Mouse (Mus musculus) urinary bladder, postnatal 10 days (tissue): ENCODE data around the gene Zbtb3.
"Not testable (repeated sequence)": the region's sequence is repeated elsewhere in the genome, so short reads cannot be mapped to it uniquely, and the experiment has no call there.

Source experiments
- DNase-seq: peaks from one replicate; pipeline ENCODE4 v3.0.0; 2022; ENCODE audit warnings: low spot score

Zbtb3 gene

GRCm38 (mm10) chr19:8803204-8803780, 937 bp downstream of the Zbtb3 start:
- no peak for DNase-seq

GRCm38 (mm10) chr19:8803879-8804660, 1.7 kb downstream of the Zbtb3 start:
- DNase-seq, result no peak

- no peak for DNase-seq
Measured at GRCm38 (mm10) chr19:8806810-8807209, 4.5 kb downstream of the Zbtb3 start.

- no peak for DNase-seq
Measured at GRCm38 (mm10) chr19:8815812-8816211, 13.5 kb downstream of the Zbtb3 start.

- DNase-seq, result no peak
Measured at GRCm38 (mm10) chr19:8817001-8817400, 14.6 kb downstream of the Zbtb3 start.

- no peak for DNase-seq
Measured at GRCm38 (mm10) chr19:8818301-8818798, 16.0 kb downstream of the Zbtb3 start.

- peak; percentile 76 for DNase-seq
Measured at GRCm38 (mm10) chr19:8818801-8819595, 16.6 kb downstream of the Zbtb3 start, which contains the start of gene Ttc9c. TSS of gene Ttc9c (minus strand) at chr19:8819333.

- DNase-seq, result peak; percentile 93
Measured at GRCm38 (mm10) chr19:8819596-8820423, 17.5 kb downstream of the Zbtb3 start, which contains the start of gene Hnrnpul2. TSS of gene Hnrnpul2 (plus strand) at chr19:8820010.

GRCm38 (mm10) chr19:8820424-8820956, 18.1 kb downstream of the Zbtb3 start:
- DNase-seq, result no peak

GRCm38 (mm10) chr19:8821146-8821545, 18.8 kb downstream of the Zbtb3 start:
- DNase-seq, result no peak

- no peak for DNase-seq
Measured at GRCm38 (mm10) chr19:8822696-8823095, 20.3 kb downstream of the Zbtb3 start.

- no peak for DNase-seq
Measured at GRCm38 (mm10) chr19:8829660-8830059, 27.3 kb downstream of the Zbtb3 start, which contains the start of gene AC129217.1. TSS of gene AC129217.1 (plus strand) at chr19:8829773.

GRCm38 (mm10) chr19:8830664-8831063, 28.3 kb downstream of the Zbtb3 start:
- no peak for DNase-seq

- no peak for DNase-seq
Measured at GRCm38 (mm10) chr19:8831262-8831661, 28.9 kb downstream of the Zbtb3 start.

GRCm38 (mm10) chr19:8832971-8833370, 30.6 kb downstream of the Zbtb3 start:
- DNase-seq, result no peak

GRCm38 (mm10) chr19:8836327-8836726, 34.0 kb downstream of the Zbtb3 start:
- not testable (repeated sequence) for DNase-seq

GRCm38 (mm10) chr19:8837251-8837791, 35.0 kb downstream of the Zbtb3 start, which contains the start of gene Bscl2:
TSS of gene Bscl2 (plus strand) at chr19:8837467.
- DNase-seq, result no peak

- no peak for DNase-seq
Measured at GRCm38 (mm10) chr19:8838041-8838730, 35.8 kb downstream of the Zbtb3 start.

- DNase-seq, result no peak
Measured at GRCm38 (mm10) chr19:8839103-8839907, 37.0 kb downstream of the Zbtb3 start, which contains the start of gene Gng3. TSS of gene Gng3 (minus strand) at chr19:8839194.
